ENCODE assay signal across 12 mouse cellular contexts in the genomic region with DNA sequence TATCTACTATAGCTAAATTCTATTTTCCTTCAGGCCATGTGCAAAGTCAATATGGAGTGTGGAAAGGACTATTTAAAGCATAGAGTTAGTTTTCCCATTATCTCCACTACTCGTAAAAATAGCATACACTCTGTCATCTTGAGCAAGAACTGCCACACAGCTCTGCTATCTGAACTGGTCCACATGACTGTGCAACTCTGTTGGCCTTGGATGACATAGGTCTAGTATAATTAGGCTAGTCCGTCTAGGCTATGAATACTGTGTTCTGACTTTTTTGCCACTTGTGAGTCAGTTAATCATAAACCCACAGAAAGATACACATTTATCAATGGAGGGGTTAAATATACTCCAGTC. TPM values are rescaled to one million over a fixed set of nuclear protein-coding genes. Genes with fewer than 3 reads are reported as not detected.
DNase-seq lines count a peak whose midpoint lies in the region; ATAC-seq lines count a peak whose summit lies in the region.
"Had no signal": no experiment of that assay in that cellular context is flagged by ENCODE, and none has a peak within 500 bp of the region (broad histone marks: within the 10 kb centered on the region; RNA-seq: fewer than 3 reads in every experiment).

No protein-coding gene starts in this region.

- no peak overlapping the region for H3K9ac ChIP-seq in heart, embryonic 15.5 days
- no peak overlapping the region for H3K9ac ChIP-seq in liver, embryonic 16.5 days (ENCODE audit: low read depth, low read length)
- H3K9ac ChIP-seq: lung, embryonic 14.5 days had no signal

- H3K4me2 ChIP-seq in heart, embryonic 15.5 days: no peak overlapping the region
- H3K4me2 ChIP-seq in liver, embryonic 16.5 days (ENCODE audit: low read depth, low read length): no peak overlapping the region
- H3K4me2 ChIP-seq: lung, embryonic 14.5 days had no signal

- 20% methylated on average over 2 of the region's 2 CpGs for WGBS in heart, embryonic 15.5 days
- 17% methylated on average over 2 of the region's 2 CpGs for WGBS in liver, embryonic 16.5 days (ENCODE audit: insufficient replicate concordance)

- H3K27me3 ChIP-seq in heart, embryonic 15.5 days: no peaks in the 10 kb centered on the region
- H3K27me3 ChIP-seq in liver, embryonic 16.5 days (ENCODE audit: control insufficient read depth, insufficient read depth, low read depth, low read length): no peaks in the 10 kb centered on the region

- H3K9me3 ChIP-seq in heart, embryonic 15.5 days (replicated peaks): no peaks in the 10 kb centered on the region
- H3K9me3 ChIP-seq in liver, embryonic 16.5 days (replicated peaks; ENCODE audit: control insufficient read depth, low read length): no peaks in the 10 kb centered on the region

- peaks cover 18% of the 10 kb centered on the region for H3K4me1 ChIP-seq in heart, embryonic 15.5 days (replicated peaks)
- H3K4me1 ChIP-seq in liver, embryonic 16.5 days (ENCODE audit: control insufficient read depth, low read depth, low read length): no peaks in the 10 kb centered on the region

- peak; percentile 92 for ATAC-seq in heart, embryonic 15.5 days (replicated peaks; ENCODE audit: insufficient number of reproducible peaks, insufficient read depth, low FRiP score, low read depth)
- ATAC-seq in liver, embryonic 16.5 days (ENCODE audit: low read depth): peak; percentile 76
- ATAC-seq: inflammation-experienced regulatory T-cells, adult 6 months had no signal

- peak; percentile 14 for DNase-seq in gastrocnemius, adult 18-20 months (ENCODE audit: low spot score)
- no peak for DNase-seq in gastrocnemius, postnatal 10 days
- DNase-seq in adrenal gland, postnatal 14 days: peak; percentile 48
- DNase-seq in right cerebral cortex, postnatal 14 days: no peak
- no peak for DNase-seq in right cerebral cortex, postnatal 4 days
- DNase-seq: cerebellum, adult 8-10 months; kidney, postnatal 4 days; lung, embryonic 14.5 days; thymus, postnatal 14 days had no signal

- no peaks in the 10 kb centered on the region for H3K36me3 ChIP-seq in heart, embryonic 15.5 days
- no peaks in the 10 kb centered on the region for H3K36me3 ChIP-seq in liver, embryonic 16.5 days (ENCODE audit: control insufficient read depth, insufficient read depth)

- H3K4me3 ChIP-seq in heart, embryonic 15.5 days: no peak overlapping the region
- H3K4me3 ChIP-seq in liver, embryonic 16.5 days (ENCODE audit: low read depth, low read length): no peak overlapping the region

- H3K27ac ChIP-seq in heart, embryonic 15.5 days: peak overlapping the region; percentile 78
- no peak overlapping the region for H3K27ac ChIP-seq in liver, embryonic 16.5 days (ENCODE audit: low read length)

RNA-seq across cellular contexts. Expression of gene Tec, which starts 14.1 kb away (rescaled TPM):
- total RNA-seq in gastrocnemius, adult 18-20 months (2021): 1 to 10 TPM; 2.0 to 2.7 TPM
- total RNA-seq in gastrocnemius, postnatal 10 days (2021): 1 to 10 TPM; 2.3 to 4.3 TPM
- 3.3 and 4.8 TPM in 2 replicates for total RNA-seq in adrenal gland, postnatal 14 days (2021)
- 17.8 and 19.0 TPM in 2 replicates for polyA plus RNA-seq in heart, embryonic 15.5 days (2015; fragmentation: Nextera tagmentation; extraction: Ambion mirVana)
- polyA plus RNA-seq in liver, embryonic 16.5 days (2015; fragmentation: Nextera tagmentation; extraction: Ambion mirVana): 5.2 and 5.7 TPM in 2 replicates

RNA-seq across cellular contexts. Expression of gene Slain2, which starts 31.7 kb away (rescaled TPM):
- total RNA-seq in gastrocnemius, adult 18-20 months (2021): 100 to 1,000 TPM; 107 to 133 TPM
- total RNA-seq in gastrocnemius, postnatal 10 days (2021): 10 to 100 TPM; 80.4 to 87.9 TPM
- 57.0 and 58.8 TPM in 2 replicates for total RNA-seq in adrenal gland, postnatal 14 days (2021)
- 22.5 and 23.2 TPM in 2 replicates for polyA plus RNA-seq in heart, embryonic 15.5 days (2015; fragmentation: Nextera tagmentation; extraction: Ambion mirVana)
- polyA plus RNA-seq in liver, embryonic 16.5 days (2015; fragmentation: Nextera tagmentation; extraction: Ambion mirVana): 3.2 TPM in 2 replicates

Comparison
In these comparisons a context has a peak if more than half of its experiments do, and no peak if none do; other contexts are left out.
1. DNase-seq: peak in gastrocnemius, adult 18-20 months (single experiment) and adrenal gland, postnatal 14 days (single experiment); none in gastrocnemius, postnatal 10 days (single experiment), right cerebral cortex, postnatal 14 days (single experiment) and right cerebral cortex, postnatal 4 days (single experiment).